Mouse (Mus musculus): ENCODE results near the gene Skap2. TPM values are rescaled to one million over a fixed set of nuclear protein-coding genes. Genes with fewer than 3 reads are reported as not detected.

The Skap2 gene
- polyA plus RNA-seq (2012; rRNA removed): 6.0 and 9.1 TPM in 2 replicates

DNA sequence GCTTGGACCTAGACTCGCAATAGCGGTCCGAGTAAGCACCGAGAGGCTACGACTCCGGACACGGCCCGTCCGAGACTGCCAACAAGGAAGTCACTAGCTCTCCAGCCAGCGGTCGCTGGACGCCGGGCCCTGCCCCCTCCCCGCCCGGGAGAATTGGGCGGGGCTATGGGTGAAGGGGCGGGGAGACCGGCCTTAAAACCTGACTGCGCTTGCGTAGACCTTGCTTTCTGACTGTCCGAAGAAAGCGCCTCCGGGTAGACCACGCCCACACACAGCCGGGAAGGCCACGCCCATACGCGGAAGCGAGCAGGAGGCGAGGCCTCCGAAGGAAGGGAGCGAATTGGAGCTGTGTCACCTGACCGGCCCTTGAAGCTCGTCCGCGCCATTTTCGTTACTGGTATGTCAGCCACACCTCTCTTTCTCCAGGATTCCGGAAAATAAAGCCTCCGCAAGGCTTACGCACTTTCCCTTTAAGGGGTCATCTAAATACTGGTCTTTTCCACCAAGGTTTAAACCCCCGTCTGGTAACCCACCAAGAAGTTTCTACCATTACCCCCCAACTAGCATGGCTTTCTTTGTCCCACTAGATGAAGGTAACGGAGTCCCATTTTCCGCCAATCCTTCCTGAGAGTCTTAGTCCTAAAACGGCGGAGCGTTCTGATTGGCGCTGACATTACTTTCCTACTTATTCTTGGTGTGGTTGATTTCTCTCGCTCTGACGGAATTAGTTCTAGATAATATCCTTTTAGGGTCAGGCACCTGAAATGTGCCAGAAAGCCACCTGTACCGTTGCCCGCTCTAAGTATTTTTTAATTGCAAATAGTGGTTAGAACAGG, at the start of gene Skap2:
Skap2 (minus strand) TSS at position 141 of the 836 bp plus-strand sequence.
- TF ChIP-seq POLR2A (IDR thresholded peaks at IDR 0.05; ENCODE audit: low read depth, low read length): peak; percentile 53; the same call in 1 of the 2 replicates
- no peak for TF ChIP-seq CTCF (IDR thresholded peaks at IDR 0.05; ENCODE audit: extremely low read depth, insufficient read depth, insufficient read length, insufficient replicate concordance)
- no peaks in the 10 kb centered on the region for H3K36me3 ChIP-seq (ENCODE audit: control insufficient read depth, insufficient read depth, low read length)
- H3K4me1 ChIP-seq (ENCODE audit: control insufficient read depth, insufficient read depth, insufficient read length): no peaks in the 10 kb centered on the region
- H3K4me3 ChIP-seq (ENCODE audit: extremely low read depth, insufficient read depth, insufficient read length): peak within 1 kb of the TSS; percentile 92
- peak within 1 kb of the TSS; percentile 71 for H3K27ac ChIP-seq (ENCODE audit: insufficient read depth, low read length)
- WGBS: 1% methylated on average over 51 of the region's 51 CpGs
- peak; percentile 96 to 99 for DNase-seq (ENCODE audit: low read depth in 1 of 2, low spot score in 2 of 2)
- H3K27me3 ChIP-seq (ENCODE audit: control insufficient read depth, insufficient read depth, low read length): no peaks in the 10 kb centered on the region; the same call in 1 of the 2 replicates

DNA sequence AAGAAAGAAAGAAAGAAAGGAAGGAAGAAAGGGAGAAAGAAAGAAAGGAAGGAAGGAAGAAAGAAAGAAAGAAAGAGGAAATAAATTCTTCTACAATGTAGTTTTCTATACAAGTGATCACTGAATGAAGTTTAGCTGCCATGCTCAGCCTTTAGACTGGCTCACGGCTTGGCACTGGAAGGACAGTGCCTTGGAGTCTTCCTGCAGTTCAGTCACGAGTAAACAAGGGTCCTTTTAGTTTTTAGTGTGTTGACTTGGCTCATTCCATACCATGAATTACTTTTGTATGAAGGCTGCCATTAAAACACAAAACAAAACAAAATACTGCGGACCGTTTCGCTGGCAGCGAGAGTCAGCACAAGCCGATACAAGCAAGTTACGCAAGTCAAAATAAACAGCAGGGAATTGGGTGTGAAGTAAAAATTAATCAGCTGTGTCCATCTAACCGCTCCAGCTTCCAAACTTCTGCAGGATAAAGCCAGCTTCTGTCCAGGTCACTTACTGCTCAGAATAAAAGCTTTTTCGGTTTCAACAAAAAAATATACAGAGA, 46.6 kb upstream of the Skap2 start:
- no peak overlapping the region for H3K4me3 ChIP-seq (ENCODE audit: extremely low read depth, insufficient read depth, insufficient read length)
- no peak for DNase-seq (ENCODE audit: low read depth in 1 of 2, low spot score in 2 of 2)
- TF ChIP-seq POLR2A (IDR thresholded peaks at IDR 0.05; ENCODE audit: low read depth, low read length): no peak
- no peak for TF ChIP-seq CTCF (IDR thresholded peaks at IDR 0.05; ENCODE audit: extremely low read depth, insufficient read depth, insufficient read length, insufficient replicate concordance)
- WGBS: 89% methylated on average over 10 of the region's 10 CpGs
- H3K36me3 ChIP-seq (ENCODE audit: control insufficient read depth, insufficient read depth, low read length): no peaks in the 10 kb centered on the region
- H3K27ac ChIP-seq (ENCODE audit: insufficient read depth, low read length): no peak overlapping the region
- peaks cover under 1% of the 10 kb centered on the region; the same call in 1 of the 2 replicates for H3K4me1 ChIP-seq (ENCODE audit: control insufficient read depth, insufficient read depth, insufficient read length)
- no peaks in the 10 kb centered on the region; the same call in 1 of the 2 replicates for H3K27me3 ChIP-seq (ENCODE audit: control insufficient read depth, insufficient read depth, low read length)

DNA sequence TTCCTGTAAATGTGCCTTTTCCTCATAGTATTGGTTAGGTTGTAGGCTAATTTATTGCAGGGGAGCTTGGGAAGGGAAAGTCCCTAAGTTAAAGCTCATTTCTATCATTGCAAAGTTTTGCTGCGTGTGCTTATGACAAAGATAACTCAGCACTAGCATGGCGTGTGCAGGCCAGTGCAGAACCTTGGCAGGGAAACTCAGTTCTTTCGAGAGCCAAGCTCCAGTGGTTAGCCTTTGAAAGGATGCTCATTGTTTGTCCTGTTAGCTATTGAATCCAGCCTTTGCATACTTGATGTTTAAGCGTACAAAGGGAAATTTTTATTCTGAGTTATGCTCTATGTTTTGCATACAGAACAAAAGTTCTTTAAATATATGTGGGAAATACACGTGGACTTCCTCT, 45.8 kb upstream of the Skap2 start:
- TF ChIP-seq POLR2A (IDR thresholded peaks at IDR 0.05; ENCODE audit: low read depth, low read length): no peak
- TF ChIP-seq CTCF (IDR thresholded peaks at IDR 0.05; ENCODE audit: extremely low read depth, insufficient read depth, insufficient read length, insufficient replicate concordance): no peak
- Histone ChIP-seq H3K36me3 (ENCODE audit: control insufficient read depth, insufficient read depth, low read length) (no peaks in the 10 kb centered on the region), H3K4me1 (ENCODE audit: control insufficient read depth, insufficient read depth, insufficient read length) (no peaks in the 10 kb centered on the region; the same call in 1 of the 2 replicates), H3K4me3 (ENCODE audit: extremely low read depth, insufficient read depth, insufficient read length) (no peak overlapping the region), H3K27ac (ENCODE audit: insufficient read depth, low read length) (no peak overlapping the region), H3K27me3 (ENCODE audit: control insufficient read depth, insufficient read depth, low read length) (no peaks in the 10 kb centered on the region; the same call in 1 of the 2 replicates)
- DNase-seq (ENCODE audit: low read depth in 1 of 2, low spot score in 2 of 2): no peak
- 27% methylated on average over 5 of the region's 5 CpGs for WGBS

DNA sequence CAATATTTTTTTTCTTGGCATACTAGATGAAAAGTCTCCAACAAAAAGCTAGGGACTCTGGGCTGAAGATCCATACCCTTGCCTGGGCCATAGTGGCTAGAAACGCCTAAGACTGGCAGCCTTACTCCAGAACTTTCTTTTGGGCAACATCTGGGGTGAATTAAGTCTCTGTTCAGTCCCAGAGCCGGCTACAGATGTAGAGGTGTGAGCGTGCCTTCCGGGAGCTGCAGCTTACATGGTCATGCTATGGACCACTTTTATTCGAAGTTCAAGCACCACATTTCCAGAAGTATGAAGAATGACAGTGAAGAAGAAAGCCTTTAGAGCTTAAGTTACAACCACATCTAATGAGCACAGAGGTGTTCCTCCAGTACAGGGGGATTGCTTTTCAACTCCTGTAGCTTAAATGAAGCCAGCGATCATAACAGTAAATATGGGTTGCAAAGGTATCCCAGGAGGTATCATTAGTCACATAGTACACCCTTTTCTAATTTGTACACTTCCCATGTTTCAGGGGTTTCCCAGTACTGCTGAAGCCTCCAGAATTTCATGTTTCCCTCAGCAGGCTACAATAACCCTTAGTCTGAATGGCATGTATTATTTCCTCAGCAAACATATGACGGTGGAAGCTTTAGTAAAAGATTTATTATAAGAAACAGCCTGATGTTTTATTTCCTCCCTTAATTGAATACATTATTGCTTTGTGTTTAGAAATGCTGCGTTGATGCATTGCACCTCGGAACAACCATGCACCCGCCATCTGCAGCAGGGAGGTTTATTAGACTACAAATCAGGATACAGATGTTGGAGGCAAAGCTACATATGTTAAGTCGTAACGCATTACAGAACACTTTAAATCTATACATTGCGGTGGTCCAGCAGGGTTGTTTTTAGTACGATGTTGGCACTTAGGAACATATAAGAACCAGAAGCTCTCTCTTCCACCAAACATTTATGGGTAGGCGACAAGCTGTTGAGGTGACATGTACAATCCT, 41.5 kb upstream of the Skap2 start:
- WGBS: 87% methylated on average over 15 of the region's 15 CpGs
- no peak overlapping the region for H3K4me3 ChIP-seq (ENCODE audit: extremely low read depth, insufficient read depth, insufficient read length)
- H3K27me3 ChIP-seq (ENCODE audit: control insufficient read depth, insufficient read depth, low read length): no peaks in the 10 kb centered on the region; the same call in 1 of the 2 replicates
- TF ChIP-seq POLR2A (IDR thresholded peaks at IDR 0.05; ENCODE audit: low read depth, low read length) (no peak), CTCF (IDR thresholded peaks at IDR 0.05; ENCODE audit: extremely low read depth, insufficient read depth, insufficient read length, insufficient replicate concordance) (no peak)
- DNase-seq (ENCODE audit: low read depth in 1 of 2, low spot score in 2 of 2): no peak
- no peak overlapping the region for H3K27ac ChIP-seq (ENCODE audit: insufficient read depth, low read length)
- no peaks in the 10 kb centered on the region for H3K36me3 ChIP-seq (ENCODE audit: control insufficient read depth, insufficient read depth, low read length)
- no peaks in the 10 kb centered on the region; the same call in 1 of the 2 replicates for H3K4me1 ChIP-seq (ENCODE audit: control insufficient read depth, insufficient read depth, insufficient read length)

DNA sequence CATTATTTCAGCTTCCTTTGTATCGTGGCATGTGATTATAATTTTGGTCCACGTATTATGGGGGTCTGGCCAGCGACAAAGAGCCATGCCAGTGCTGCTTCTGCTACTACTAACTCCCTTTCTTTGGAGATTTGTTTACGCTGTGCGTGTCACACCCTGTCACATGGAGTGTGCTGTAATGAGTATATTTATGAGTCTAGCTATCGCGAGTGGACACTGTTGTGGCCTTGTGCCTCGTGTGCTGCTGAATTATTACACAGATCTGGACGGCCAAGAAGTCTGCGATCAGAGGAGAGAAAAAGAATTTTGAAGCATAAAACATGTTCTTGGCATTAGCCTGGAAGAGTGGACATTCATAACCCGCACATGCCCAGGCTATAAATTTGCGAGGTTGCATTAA, 37.7 kb upstream of the Skap2 start:
- Histone ChIP-seq H3K4me1 (ENCODE audit: control insufficient read depth, insufficient read depth, insufficient read length) (no peaks in the 10 kb centered on the region), H3K36me3 (ENCODE audit: control insufficient read depth, insufficient read depth, low read length) (no peaks in the 10 kb centered on the region), H3K27me3 (ENCODE audit: control insufficient read depth, insufficient read depth, low read length) (no peaks in the 10 kb centered on the region), H3K4me3 (ENCODE audit: extremely low read depth, insufficient read depth, insufficient read length) (no peak overlapping the region), H3K27ac (ENCODE audit: insufficient read depth, low read length) (no peak overlapping the region)
- no peak for DNase-seq (ENCODE audit: low read depth in 1 of 2, low spot score in 2 of 2)
- WGBS: 94% methylated on average over 12 of the region's 12 CpGs
- TF ChIP-seq CTCF (IDR thresholded peaks at IDR 0.05; ENCODE audit: extremely low read depth, insufficient read depth, insufficient read length, insufficient replicate concordance) (no peak), POLR2A (IDR thresholded peaks at IDR 0.05; ENCODE audit: low read depth, low read length) (no peak)

DNA sequence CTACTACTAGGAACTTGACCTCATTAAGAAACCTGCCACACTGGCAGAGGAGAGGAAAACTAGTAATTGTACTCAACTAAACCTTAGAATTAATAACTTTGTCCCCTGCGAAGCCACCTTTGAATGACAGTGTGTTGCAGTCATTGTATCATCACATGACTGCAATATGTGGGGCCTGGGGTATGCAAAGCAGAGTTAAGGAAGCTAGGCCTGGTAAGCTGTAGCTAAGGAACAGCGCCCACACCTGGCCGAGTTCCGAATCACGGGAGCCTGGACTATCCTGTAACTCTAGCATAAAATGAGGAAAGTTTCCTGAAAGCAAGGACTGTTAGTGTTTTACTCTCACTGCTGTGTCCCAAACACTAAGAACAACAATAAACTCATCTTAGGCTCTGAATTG, 33.2 kb upstream of the Skap2 start:
- TF ChIP-seq CTCF (IDR thresholded peaks at IDR 0.05; ENCODE audit: extremely low read depth, insufficient read depth, insufficient read length, insufficient replicate concordance): no peak
- no peak for TF ChIP-seq POLR2A (IDR thresholded peaks at IDR 0.05; ENCODE audit: low read depth, low read length)
- Histone ChIP-seq H3K4me1 (ENCODE audit: control insufficient read depth, insufficient read depth, insufficient read length) (no peaks in the 10 kb centered on the region), H3K36me3 (ENCODE audit: control insufficient read depth, insufficient read depth, low read length) (no peaks in the 10 kb centered on the region), H3K4me3 (ENCODE audit: extremely low read depth, insufficient read depth, insufficient read length) (no peak overlapping the region), H3K27me3 (ENCODE audit: control insufficient read depth, insufficient read depth, low read length) (no peaks in the 10 kb centered on the region), H3K27ac (ENCODE audit: insufficient read depth, low read length) (no peak overlapping the region)
- 77% methylated on average over 5 of the region's 5 CpGs for WGBS
- no peak for DNase-seq (ENCODE audit: low read depth in 1 of 2, low spot score in 2 of 2)
